Mouse (Mus musculus): ENCODE measurements at regions not wholly inside any gene's neighbourhood (a gene's known extent, or its start where the extent isn't known, plus 50 kb on each side); places are given as distances from the start of the nearest gene placed in this dataset.
A peak's percentile ranks its signal among the peaks of the same experiment; 100 is the strongest.

- no peak for DNase-seq
Measured at GRCm38 (mm10) chr4:55134339-55134738, 189.5 kb downstream of the Zfp462 start.

- no peak for DNase-seq
Measured at GRCm38 (mm10) chr4:55134791-55135190, 189.9 kb downstream of the Zfp462 start.

GRCm38 (mm10) chr4:55136283-55136682 is 191.4 kb downstream of the Zfp462 start:
- DNase-seq: no peak

- no peak for DNase-seq
Measured at GRCm38 (mm10) chr4:55137781-55138394, 193.0 kb downstream of the Zfp462 start.

- no peak for DNase-seq
Measured at GRCm38 (mm10) chr4:55141317-55141716, 196.5 kb downstream of the Zfp462 start.

- DNase-seq: no peak
Measured at GRCm38 (mm10) chr4:55141923-55142732, 197.3 kb downstream of the Zfp462 start.

- DNase-seq: no peak
Measured at GRCm38 (mm10) chr4:55143400-55143799, 198.6 kb downstream of the Zfp462 start.

- no peak for DNase-seq
Measured at GRCm38 (mm10) chr4:55144995-55145394, 200.1 kb downstream of the Zfp462 start.

- no peak for DNase-seq
Measured at GRCm38 (mm10) chr4:55145968-55146367, 201.1 kb downstream of the Zfp462 start.

- no peak for DNase-seq
Measured at GRCm38 (mm10) chr4:55148380-55148779, 201.5 kb upstream of the Rad23b start.

GRCm38 (mm10) chr4:55154556-55154955 is 195.3 kb upstream of the Rad23b start:
- no peak for DNase-seq

- DNase-seq: no peak
Measured at GRCm38 (mm10) chr4:55158166-55158739, 191.6 kb upstream of the Rad23b start.

GRCm38 (mm10) chr4:55166266-55166665 is 183.6 kb upstream of the Rad23b start:
- DNase-seq: peak; percentile 13

- no peak for DNase-seq
Measured at GRCm38 (mm10) chr4:55169063-55169462, 180.8 kb upstream of the Rad23b start.

- DNase-seq: peak; percentile 8
Measured at GRCm38 (mm10) chr4:55172334-55172891, 177.4 kb upstream of the Rad23b start.

GRCm38 (mm10) chr4:55176026-55176425 is 173.8 kb upstream of the Rad23b start:
- DNase-seq: no peak

- DNase-seq: no peak
Measured at GRCm38 (mm10) chr4:55179456-55179855, 170.4 kb upstream of the Rad23b start.

- no peak for DNase-seq
Measured at GRCm38 (mm10) chr4:55183519-55183918, 166.3 kb upstream of the Rad23b start.

GRCm38 (mm10) chr4:55188716-55189115 is 161.1 kb upstream of the Rad23b start:
- no peak for DNase-seq

GRCm38 (mm10) chr4:55190586-55190985 is 159.3 kb upstream of the Rad23b start:
- DNase-seq: no peak

GRCm38 (mm10) chr4:55194061-55194460 is 155.8 kb upstream of the Rad23b start:
- DNase-seq: no peak

- DNase-seq: no peak
Measured at GRCm38 (mm10) chr4:55194552-55194951, 155.3 kb upstream of the Rad23b start.

All from cerebellum, adult 8-10 months (tissue).